29 mouse cellular contexts compared by ENCODE assay signal in genomic region chr11:57835931-57836330, GRCm38 (mm10). TPM values are rescaled to one million over a fixed set of nuclear protein-coding genes. Genes with fewer than 3 reads are reported as not detected.
DNase-seq lines count a peak whose midpoint lies in the region; ATAC-seq and TF ChIP-seq lines count a peak whose summit lies in the region.
"Had no signal": no experiment of that assay in that cellular context is flagged by ENCODE, and none has a peak within 500 bp of the region (broad histone marks: within the 10 kb centered on the region; RNA-seq: fewer than 3 reads in every experiment).

No protein-coding gene starts in this region.

- peak overlapping the region; percentile 48 for H3K27ac ChIP-seq in heart, embryonic 12.5 days (ENCODE audit: poor library complexity, severe bottlenecking)
- H3K27ac ChIP-seq in intestine, embryonic 14.5 days (ENCODE audit: low read depth) = 0 out of 2 replicates have a peak overlapping the region, but pooled peaks have one; percentile 84
- H3K27ac ChIP-seq in intestine, postnatal 0 days (ENCODE audit: low read depth, low read length) = no peak overlapping the region
- no peak overlapping the region for H3K27ac ChIP-seq in embryonic facial prominence, embryonic 10.5 days (replicated peaks)
- no peak overlapping the region for H3K27ac ChIP-seq in hindbrain, embryonic 13.5 days
- H3K27ac ChIP-seq: embryonic facial prominence, embryonic 13.5 days; forebrain, embryonic 12.5 days; forebrain, embryonic 15.5 days; heart, adult 2 months; hindbrain, embryonic 15.5 days had no signal

- DNase-seq in embryo, embryonic 9.5 days (ENCODE audit: extremely low spot score) = peak; percentile 24
- no peak for DNase-seq in embryo, embryonic 10.5 days (ENCODE audit: low spot score)
- DNase-seq in heart, adult 9 months (ENCODE audit: low spot score in 2 of 2) = no peak
- DNase-seq in intestine, embryonic 14.5 days (ENCODE audit: low spot score) = no peak
- peak; percentile 35 for DNase-seq in embryonic facial prominence, embryonic 10.5 days (ENCODE audit: low spot score)
- DNase-seq: adrenal gland, adult 8-10 months; adrenal gland, postnatal 25 days; cerebellum, adult 11-12 months; cerebellum, adult 8-10 months; cerebellum, postnatal 10 days; cerebellum, postnatal 36 days; gastrocnemius, postnatal 25 days; heart, adult 2 months; heart, postnatal 36 days; kidney, adult 11 months; kidney, adult 8-10 months had no signal

- no peaks in the 10 kb centered on the region for H3K36me3 ChIP-seq in heart, embryonic 12.5 days
- H3K36me3 ChIP-seq in intestine, embryonic 14.5 days (ENCODE audit: control insufficient read depth, insufficient read depth, low read length) = no peaks in the 10 kb centered on the region
- no peaks in the 10 kb centered on the region for H3K36me3 ChIP-seq in intestine, postnatal 0 days (ENCODE audit: control insufficient read depth, insufficient read depth)
- no peaks in the 10 kb centered on the region for H3K36me3 ChIP-seq in embryonic facial prominence, embryonic 10.5 days (replicated peaks)
- H3K36me3 ChIP-seq in hindbrain, embryonic 13.5 days = no peaks in the 10 kb centered on the region
- H3K36me3 ChIP-seq: embryonic facial prominence, embryonic 13.5 days; forebrain, embryonic 12.5 days; forebrain, embryonic 15.5 days; hindbrain, embryonic 15.5 days had no signal

- ATAC-seq in heart, embryonic 12.5 days (ENCODE audit: insufficient number of reproducible peaks, low FRiP score) = no peak
- no peak for ATAC-seq in intestine, embryonic 14.5 days (replicated peaks; ENCODE audit: low FRiP score, low TSS enrichment, low read depth)
- no peak for ATAC-seq in intestine, postnatal 0 days
- no peak for ATAC-seq in hindbrain, embryonic 13.5 days (ENCODE audit: low FRiP score)
- ATAC-seq: activated CD4-positive, CD25-positive, alpha-beta regulatory T cell, adult 4 months; forebrain, embryonic 15.5 days had no signal

- TF ChIP-seq CTCF in intestine, postnatal 0 days (IDR thresholded peaks at IDR 0.05; ENCODE audit: low read depth) = no peak

- H3K9me3 ChIP-seq in heart, embryonic 12.5 days (replicated peaks) = no peaks in the 10 kb centered on the region
- H3K9me3 ChIP-seq in intestine, embryonic 14.5 days (ENCODE audit: control insufficient read depth, low read length) = no peaks in the 10 kb centered on the region
- no peaks in the 10 kb centered on the region for H3K9me3 ChIP-seq in intestine, postnatal 0 days (ENCODE audit: control insufficient read depth)
- no peaks in the 10 kb centered on the region for H3K9me3 ChIP-seq in embryonic facial prominence, embryonic 10.5 days
- H3K9me3 ChIP-seq in hindbrain, embryonic 13.5 days = no peaks in the 10 kb centered on the region
- H3K9me3 ChIP-seq: embryonic facial prominence, embryonic 13.5 days; forebrain, embryonic 12.5 days; forebrain, embryonic 15.5 days; hindbrain, embryonic 15.5 days had no signal

- WGBS in heart, embryonic 12.5 days = 28% methylated on average over 3 of the region's 3 CpGs
- 43% methylated on average over 3 of the region's 3 CpGs for WGBS in intestine, embryonic 14.5 days
- WGBS in intestine, postnatal 0 days = 47% methylated on average over 3 of the region's 3 CpGs
- 8% methylated on average over 3 of the region's 3 CpGs for WGBS in embryonic facial prominence, embryonic 10.5 days
- 11% methylated on average over 3 of the region's 3 CpGs for WGBS in hindbrain, embryonic 13.5 days

- H3K27me3 ChIP-seq in heart, embryonic 12.5 days (replicated peaks) = peaks cover 93% of the 10 kb centered on the region
- peaks cover 37% of the 10 kb centered on the region for H3K27me3 ChIP-seq in intestine, embryonic 14.5 days (replicated peaks; ENCODE audit: control insufficient read depth, insufficient read depth, low read length)
- peaks cover 88% of the 10 kb centered on the region for H3K27me3 ChIP-seq in intestine, postnatal 0 days (replicated peaks; ENCODE audit: control insufficient read depth, insufficient read depth, low read length)
- H3K27me3 ChIP-seq in embryonic facial prominence, embryonic 10.5 days (replicated peaks; ENCODE audit: low read depth, poor library complexity, severe bottlenecking) = peaks cover 100% of the 10 kb centered on the region
- peaks cover 97% of the 10 kb centered on the region for H3K27me3 ChIP-seq in hindbrain, embryonic 13.5 days

- H3K4me2 ChIP-seq in heart, embryonic 12.5 days = peak overlapping the region; percentile 59
- peak overlapping the region; percentile 52 for H3K4me2 ChIP-seq in intestine, embryonic 14.5 days (ENCODE audit: low read length)
- no peak overlapping the region for H3K4me2 ChIP-seq in intestine, postnatal 0 days (replicated peaks; ENCODE audit: low read depth)
- H3K4me2 ChIP-seq in hindbrain, embryonic 13.5 days = no peak overlapping the region
- H3K4me2 ChIP-seq: embryonic facial prominence, embryonic 13.5 days; forebrain, embryonic 12.5 days; forebrain, embryonic 15.5 days; hindbrain, embryonic 15.5 days had no signal

- H3K4me3 ChIP-seq in heart, embryonic 12.5 days = no peak overlapping the region
- H3K4me3 ChIP-seq in intestine, embryonic 14.5 days (ENCODE audit: low read depth, low read length) = no peak overlapping the region
- H3K4me3 ChIP-seq in intestine, postnatal 0 days (ENCODE audit: low read depth, low read length) = no peak overlapping the region
- H3K4me3 ChIP-seq in embryonic facial prominence, embryonic 10.5 days = no peak overlapping the region
- H3K4me3 ChIP-seq in hindbrain, embryonic 13.5 days = no peak overlapping the region
- H3K4me3 ChIP-seq: erythroblast, embryonic 14.5 days; forebrain, embryonic 12.5 days; forebrain, embryonic 15.5 days; heart, adult 2 months; hindbrain, embryonic 15.5 days had no signal

- no peak overlapping the region for H3K9ac ChIP-seq in heart, embryonic 12.5 days
- no peak overlapping the region for H3K9ac ChIP-seq in intestine, embryonic 14.5 days (ENCODE audit: low read length)
- no peak overlapping the region for H3K9ac ChIP-seq in intestine, postnatal 0 days (ENCODE audit: low read depth, low read length)
- H3K9ac ChIP-seq in hindbrain, embryonic 13.5 days = no peak overlapping the region
- H3K9ac ChIP-seq: embryonic facial prominence, embryonic 13.5 days; forebrain, embryonic 12.5 days; forebrain, embryonic 15.5 days; hindbrain, embryonic 15.5 days had no signal

- peaks cover 41% of the 10 kb centered on the region for H3K4me1 ChIP-seq in heart, embryonic 12.5 days (replicated peaks)
- peaks cover 32% of the 10 kb centered on the region for H3K4me1 ChIP-seq in intestine, embryonic 14.5 days (replicated peaks; ENCODE audit: control insufficient read depth, insufficient read depth, low read length)
- no peaks in the 10 kb centered on the region; the same call in 1 of the 2 replicates for H3K4me1 ChIP-seq in intestine, postnatal 0 days (replicated peaks; ENCODE audit: control insufficient read depth, insufficient read depth, low read length)
- peaks cover 37% of the 10 kb centered on the region for H3K4me1 ChIP-seq in embryonic facial prominence, embryonic 10.5 days
- peaks cover 16% of the 10 kb centered on the region for H3K4me1 ChIP-seq in hindbrain, embryonic 13.5 days (replicated peaks)

RNA-seq across cellular contexts. Expression of gene Hand1, which starts 3.3 kb away (rescaled TPM):
- polyA plus RNA-seq in heart, embryonic 12.5 days (2016; fragmentation: Nextera tagmentation; extraction: Ambion mirVana) = 62.0 and 66.2 TPM in 2 replicates
- polyA plus RNA-seq in intestine, embryonic 14.5 days (2014; fragmentation: Nextera tagmentation; extraction: Ambion mirVana) = 36.6 and 44.4 TPM in 2 replicates
- polyA plus RNA-seq in intestine, postnatal 0 days (2015; fragmentation: Nextera tagmentation; extraction: Ambion mirVana) = 17.4 and 20.7 TPM in 2 replicates
- polyA plus RNA-seq in embryonic facial prominence, embryonic 10.5 days (2016; fragmentation: Nextera tagmentation; extraction: Ambion mirVana) = 21.3 and 50.0 TPM in 2 replicates
- not detected in 2 replicates for polyA plus RNA-seq in hindbrain, embryonic 13.5 days (2015; fragmentation: Nextera tagmentation; extraction: Ambion mirVana)
- polyA plus RNA-seq: activated CD4-positive, CD25-positive, alpha-beta regulatory T cell, adult 4 months; brain, embryonic 14.5 days; cortical plate, adult 2 months; erythroblast, embryonic 14.5 days; forebrain, embryonic 12.5 days; forebrain, embryonic 15.5 days; gonadal fat pad, adult 2 months; heart, adult 2 months; hindbrain, embryonic 11.5 days; hindbrain, embryonic 15.5 days had no signal

RNA-seq across cellular contexts. Expression of gene Sap30l, which starts 34.5 kb away (rescaled TPM):
- 15.0 and 17.3 TPM in 2 replicates for polyA plus RNA-seq in heart, embryonic 12.5 days (2016; fragmentation: Nextera tagmentation; extraction: Ambion mirVana)
- polyA plus RNA-seq in intestine, embryonic 14.5 days (2014; fragmentation: Nextera tagmentation; extraction: Ambion mirVana) = 10.1 and 15.0 TPM in 2 replicates
- polyA plus RNA-seq in intestine, postnatal 0 days (2015; fragmentation: Nextera tagmentation; extraction: Ambion mirVana) = 19.3 and 21.2 TPM in 2 replicates
- polyA plus RNA-seq in embryonic facial prominence, embryonic 10.5 days (2016; fragmentation: Nextera tagmentation; extraction: Ambion mirVana) = 12.3 and 13.2 TPM in 2 replicates
- 7.2 and 8.4 TPM in 2 replicates for polyA plus RNA-seq in hindbrain, embryonic 13.5 days (2015; fragmentation: Nextera tagmentation; extraction: Ambion mirVana)

Comparison
In these comparisons a context has a peak if more than half of its experiments do, and no peak if none do; other contexts are left out.
1. DNase-seq: peak in embryo, embryonic 9.5 days (single experiment) and embryonic facial prominence, embryonic 10.5 days (single experiment); none in embryo, embryonic 10.5 days (single experiment), heart, adult 9 months (0 of 2) and intestine, embryonic 14.5 days (single experiment).
2. H3K27ac ChIP-seq: peak in heart, embryonic 12.5 days (single experiment) and intestine, embryonic 14.5 days (single experiment); none in intestine, postnatal 0 days (single experiment), embryonic facial prominence, embryonic 10.5 days (single experiment) and hindbrain, embryonic 13.5 days (single experiment).
3. H3K4me2 ChIP-seq: peak in heart, embryonic 12.5 days (single experiment) and intestine, embryonic 14.5 days (single experiment); none in intestine, postnatal 0 days (single experiment) and hindbrain, embryonic 13.5 days (single experiment).
4. RNA of gene Hand1, which starts 3.3 kb away (polyA plus RNA-seq): 62.0 to 66.2 TPM in heart, embryonic 12.5 days, 36.6 to 44.4 TPM in intestine, embryonic 14.5 days, 21.3 to 50.0 TPM in embryonic facial prominence, embryonic 10.5 days and 17.4 to 20.7 TPM in intestine, postnatal 0 days; not detected in hindbrain, embryonic 13.5 days; every median in the first group is over 10 times any median in the second.